In the genomic region with DNA sequence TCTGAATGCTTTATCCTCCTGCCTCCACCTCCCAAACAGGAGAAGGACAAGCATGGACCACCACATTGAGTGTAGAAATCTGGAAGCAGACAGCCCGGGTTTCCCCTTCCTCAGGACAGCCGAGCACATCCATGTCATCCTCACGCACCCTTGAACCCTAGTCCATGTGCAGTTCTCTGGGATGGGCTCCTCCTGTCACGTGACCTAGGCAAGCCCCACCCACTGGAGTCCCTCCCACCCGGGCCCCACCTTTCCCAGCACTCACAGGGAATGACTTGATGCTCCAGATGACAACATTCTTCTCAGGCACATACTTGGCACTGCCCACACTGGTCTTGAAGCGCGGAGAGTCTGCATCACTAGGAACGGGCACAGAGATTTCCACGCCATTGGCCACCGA, we compare ENCODE assay signal across 28 mouse cellular contexts. TPM values are rescaled to one million over a fixed set of nuclear protein-coding genes. Genes with fewer than 3 reads are reported as not detected.
DNase-seq lines count a peak whose midpoint lies in the region; ATAC-seq and TF ChIP-seq lines count a peak whose summit lies in the region.
"Had no signal": no experiment of that assay in that cellular context is flagged by ENCODE, and none has a peak within 500 bp of the region (broad histone marks: within the 10 kb centered on the region; RNA-seq: fewer than 3 reads in every experiment).

No protein-coding gene starts in this region.

- H3K27me3 ChIP-seq in kidney, embryonic 16.5 days (ENCODE audit: insufficient read depth, low read length) = no peaks in the 10 kb centered on the region
- no peaks in the 10 kb centered on the region for H3K27me3 ChIP-seq in stomach, postnatal 0 days (ENCODE audit: control insufficient read depth, insufficient read depth, low read length)
- H3K27me3 ChIP-seq: hindbrain, embryonic 12.5 days; hindbrain, embryonic 15.5 days had no signal

- TF ChIP-seq CTCF in stomach, postnatal 0 days (IDR thresholded peaks at IDR 0.05; ENCODE audit: low read depth) = no peak

- no peak overlapping the region for H3K4me3 ChIP-seq in kidney, embryonic 16.5 days (ENCODE audit: low read length)
- no peak overlapping the region for H3K4me3 ChIP-seq in stomach, postnatal 0 days (ENCODE audit: low read depth, low read length)
- H3K4me3 ChIP-seq: gastrocnemius, adult 2 months; hindbrain, embryonic 12.5 days; hindbrain, embryonic 15.5 days had no signal

- no peak overlapping the region for H3K27ac ChIP-seq in kidney, embryonic 16.5 days (ENCODE audit: low read length)
- H3K27ac ChIP-seq in stomach, postnatal 0 days (replicated peaks) = no peak overlapping the region
- H3K27ac ChIP-seq: gastrocnemius, adult 2 months; hindbrain, embryonic 12.5 days; hindbrain, embryonic 15.5 days had no signal

- 0 out of 2 replicates have a peak, but pooled peaks have one; percentile 39 for ATAC-seq in kidney, embryonic 16.5 days (ENCODE audit: low FRiP score, low TSS enrichment)
- 0 out of 2 replicates have a peak, but pooled peaks have one; percentile 9 for ATAC-seq in stomach, postnatal 0 days (ENCODE audit: low FRiP score, low TSS enrichment)
- ATAC-seq: CD4-positive, CD25-positive, alpha-beta regulatory T cell, adult 4 months; forebrain, embryonic 14.5 days; forebrain, postnatal 0 days; intestine, postnatal 0 days had no signal

- no peak overlapping the region for H3K4me2 ChIP-seq in kidney, embryonic 16.5 days (replicated peaks; ENCODE audit: low read depth, low read length)
- no peak overlapping the region for H3K4me2 ChIP-seq in stomach, postnatal 0 days (replicated peaks; ENCODE audit: low read depth)
- H3K4me2 ChIP-seq: heart, embryonic 11.5 days; hindbrain, embryonic 12.5 days; hindbrain, embryonic 15.5 days had no signal

- no peak for TF ChIP-seq EP300 in stomach, postnatal 0 days (optimal IDR thresholded peaks at IDR 0.05)

- intact Hi-C loops in left cerebral cortex, postnatal 25 days (cut with DNase I) = no loop called here

- H3K4me1 ChIP-seq in kidney, embryonic 16.5 days (ENCODE audit: insufficient read depth, low read length) = no peaks in the 10 kb centered on the region
- no peaks in the 10 kb centered on the region for H3K4me1 ChIP-seq in stomach, postnatal 0 days (replicated peaks; ENCODE audit: control insufficient read depth, insufficient read depth)
- H3K4me1 ChIP-seq: hindbrain, embryonic 12.5 days; hindbrain, embryonic 15.5 days had no signal

- DNase-seq in kidney, adult 8-10 months = no peak
- peak; percentile 70 for DNase-seq in R1 (ENCODE audit: low read depth, low spot score)
- no peak for DNase-seq in stomach, postnatal 0 days (ENCODE audit: low spot score)
- no peak for DNase-seq in Muller cell, postnatal 12 days (ENCODE audit: inconsistent ontology term)
- DNase-seq in left cerebral cortex, postnatal 25 days (ENCODE audit: low spot score in 2 of 2) = no peak
- DNase-seq: adrenal gland, adult 2 months; adrenal gland, postnatal 14 days; B cell, adult 2 months; cerebellum, adult 11 months; cerebellum, adult 2 months; cerebellum, adult 9-11 months; cerebellum, postnatal 25 days; forebrain, postnatal 0 days; gastrocnemius, adult 2 months; gastrocnemius, postnatal 14 days; heart, adult 11 months had no signal

- H3K36me3 ChIP-seq in kidney, embryonic 16.5 days (ENCODE audit: insufficient read depth, low read length) = 0 out of 2 replicates have a peak, but pooled peaks cover 4% of the 10 kb centered on the region
- H3K36me3 ChIP-seq in stomach, postnatal 0 days (ENCODE audit: control insufficient read depth, insufficient read depth, low read length) = no peaks in the 10 kb centered on the region
- H3K36me3 ChIP-seq: hindbrain, embryonic 12.5 days; hindbrain, embryonic 15.5 days had no signal

- 82% methylated on average over 10 of the region's 10 CpGs for WGBS in kidney, embryonic 16.5 days
- WGBS in stomach, postnatal 0 days = 87% methylated on average over 10 of the region's 10 CpGs

- no peaks in the 10 kb centered on the region for H3K9me3 ChIP-seq in kidney, embryonic 16.5 days (ENCODE audit: low read length)
- no peaks in the 10 kb centered on the region for H3K9me3 ChIP-seq in stomach, postnatal 0 days (ENCODE audit: control insufficient read depth, low read length)
- H3K9me3 ChIP-seq: hindbrain, embryonic 15.5 days had no signal

- H3K9ac ChIP-seq in kidney, embryonic 16.5 days (replicated peaks; ENCODE audit: low read length) = no peak overlapping the region
- H3K9ac ChIP-seq in stomach, postnatal 0 days (ENCODE audit: low read length) = no peak overlapping the region
- H3K9ac ChIP-seq: forebrain, postnatal 0 days; hindbrain, embryonic 12.5 days; hindbrain, embryonic 15.5 days had no signal

RNA-seq across cellular contexts. Expression of gene Cdkn2d, which starts 7.8 kb away (rescaled TPM):
- polyA plus RNA-seq in kidney, embryonic 16.5 days (2015; fragmentation: Nextera tagmentation; extraction: Ambion mirVana) = 50.9 and 51.7 TPM in 2 replicates
- 23.1 and 28.0 TPM in 2 replicates for polyA plus RNA-seq in stomach, postnatal 0 days (2015; fragmentation: Nextera tagmentation; extraction: Ambion mirVana)
- 10 to 100 TPM; 54.4 to 58.4 TPM for total RNA-seq in left cerebral cortex, postnatal 25 days (2021)

RNA-seq across cellular contexts. Expression of gene Kri1, which starts 11.2 kb away (rescaled TPM):
- polyA plus RNA-seq in kidney, embryonic 16.5 days (2015; fragmentation: Nextera tagmentation; extraction: Ambion mirVana) = 14.6 and 20.0 TPM in 2 replicates
- 6.7 and 7.9 TPM in 2 replicates for polyA plus RNA-seq in stomach, postnatal 0 days (2015; fragmentation: Nextera tagmentation; extraction: Ambion mirVana)
- total RNA-seq in left cerebral cortex, postnatal 25 days (2021) = 10 to 100 TPM; 34.6 to 35.7 TPM

RNA-seq across cellular contexts. Expression of gene Ap1m2, which starts 13.1 kb away (rescaled TPM):
- polyA plus RNA-seq in kidney, embryonic 16.5 days (2015; fragmentation: Nextera tagmentation; extraction: Ambion mirVana) = 45.2 and 48.9 TPM in 2 replicates
- polyA plus RNA-seq in stomach, postnatal 0 days (2015; fragmentation: Nextera tagmentation; extraction: Ambion mirVana) = 84.9 and 90.6 TPM in 2 replicates
- 1 to 10 TPM in 1 of 2 experiments, under 1 TPM in 1; 0.89 to 1.3 TPM for total RNA-seq in left cerebral cortex, postnatal 25 days (2021)
- total RNA-seq: adrenal gland, adult 2 months; adrenal gland, postnatal 14 days; gastrocnemius, adult 2 months; gastrocnemius, postnatal 14 days; gastrocnemius, postnatal 4 days; heart, adult 8-10 months; heart, postnatal 25 days; hematopoietic stem cell, adult 5-6 weeks had no signal
- polyA plus RNA-seq: adrenal gland, adult 2 months; heart, postnatal 0 days had no signal

RNA-seq across cellular contexts. Expression of gene Slc44a2, which starts 21.5 kb away (rescaled TPM):
- polyA plus RNA-seq in kidney, embryonic 16.5 days (2015; fragmentation: Nextera tagmentation; extraction: Ambion mirVana) = 116 and 122 TPM in 2 replicates
- 55.2 and 62.6 TPM in 2 replicates for polyA plus RNA-seq in stomach, postnatal 0 days (2015; fragmentation: Nextera tagmentation; extraction: Ambion mirVana)
- total RNA-seq in left cerebral cortex, postnatal 25 days (2021) = 10 to 100 TPM; 43.9 to 51.4 TPM

RNA-seq across cellular contexts. Expression of gene Atg4d, which starts 33.9 kb away (rescaled TPM):
- polyA plus RNA-seq in kidney, embryonic 16.5 days (2015; fragmentation: Nextera tagmentation; extraction: Ambion mirVana) = 58.7 and 64.1 TPM in 2 replicates
- polyA plus RNA-seq in stomach, postnatal 0 days (2015; fragmentation: Nextera tagmentation; extraction: Ambion mirVana) = 38.6 and 41.7 TPM in 2 replicates
- total RNA-seq in left cerebral cortex, postnatal 25 days (2021) = 10 to 100 TPM; 40.7 to 49.2 TPM
